Mouse (Mus musculus): Measurements from ENCODE around the gene Dnajc12. TPM values are rescaled to one million over a fixed set of nuclear protein-coding genes. Genes with fewer than 3 reads are reported as not detected.
A peak's percentile ranks its signal among the peaks of the same experiment; 100 is the strongest.

The Dnajc12 gene
- 12.5 and 19.6 TPM in 2 replicates for polyA plus RNA-seq (2014; fragmentation: Nextera tagmentation; extraction: Ambion mirVana)

DNA sequence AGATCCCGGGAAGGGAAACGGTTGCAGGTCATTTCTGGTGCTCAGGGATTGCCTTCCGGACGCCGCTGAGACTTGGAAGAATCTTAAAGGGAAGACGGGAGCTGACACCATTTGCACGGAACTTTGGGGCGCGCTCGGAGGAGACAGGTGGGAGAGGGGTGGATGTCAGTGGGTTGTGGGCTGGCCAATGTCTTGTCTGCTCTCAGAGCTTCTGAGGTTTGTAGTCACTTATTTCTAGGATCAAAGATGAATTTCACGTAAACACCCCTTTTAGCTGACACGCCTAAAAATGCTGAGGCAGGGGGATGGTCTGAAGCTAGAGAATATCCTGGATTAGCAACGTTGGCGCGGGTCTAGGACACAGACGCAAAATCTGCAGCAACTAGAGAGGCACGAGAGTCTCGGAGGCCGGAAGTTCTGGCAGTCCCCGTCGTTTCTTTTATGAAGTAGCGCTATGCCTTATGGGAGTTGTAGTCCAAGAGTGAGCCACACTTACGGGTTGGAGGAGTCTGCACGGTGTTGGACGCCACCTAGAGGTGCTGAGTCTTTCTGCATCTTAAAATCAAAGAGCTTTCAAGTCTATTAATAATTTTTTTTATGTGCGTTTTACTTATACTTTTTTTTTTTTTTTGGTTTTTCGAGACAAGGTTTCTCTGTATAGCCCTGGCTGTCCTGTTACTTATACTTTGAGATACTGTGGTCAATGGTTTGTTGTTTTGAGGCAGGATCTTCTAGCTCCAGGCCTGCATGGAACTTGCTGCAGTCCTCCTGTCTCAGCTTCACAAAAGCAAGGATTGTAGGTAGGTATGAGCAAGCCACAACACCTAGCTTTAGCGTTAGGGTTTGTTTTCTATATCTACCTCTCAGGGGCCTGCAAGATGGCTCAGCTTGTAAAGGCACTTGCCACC is at the start of gene Dnajc12:
TSS of gene Dnajc12 (plus strand) at position 72 of the 908 bp plus-strand sequence.
- H3K9me3 ChIP-seq (ENCODE audit: control insufficient read depth, low read length), result no peaks in the 10 kb centered on the region
- H3K9ac ChIP-seq (ENCODE audit: low read depth, low read length), result peak within 1 kb of the TSS; percentile 34
- DNase-seq (ENCODE audit: low spot score), result peak; percentile 95
- no peak within 1 kb of the TSS for H3K27ac ChIP-seq (ENCODE audit: low read depth, low read length)
- WGBS, result under 1% methylated on average over 28 of the region's 28 CpGs
- H3K36me3 ChIP-seq (ENCODE audit: control insufficient read depth, insufficient read depth, low read length), result no peaks in the 10 kb centered on the region
- peak; percentile 92 for ATAC-seq (ENCODE audit: low FRiP score)
- H3K4me3 ChIP-seq (ENCODE audit: low read depth, low read length), result peak within 1 kb of the TSS; percentile 42
- H3K27me3 ChIP-seq (ENCODE audit: control insufficient read depth, insufficient read depth, low read length), result no peaks in the 10 kb centered on the region; the same call in 1 of the 2 replicates
- no peaks in the 10 kb centered on the region for H3K4me1 ChIP-seq (replicated peaks; ENCODE audit: control insufficient read depth, insufficient read depth, low read length)
- H3K4me2 ChIP-seq (replicated peaks; ENCODE audit: low read depth, low read length), result peak within 1 kb of the TSS; percentile 78

DNA sequence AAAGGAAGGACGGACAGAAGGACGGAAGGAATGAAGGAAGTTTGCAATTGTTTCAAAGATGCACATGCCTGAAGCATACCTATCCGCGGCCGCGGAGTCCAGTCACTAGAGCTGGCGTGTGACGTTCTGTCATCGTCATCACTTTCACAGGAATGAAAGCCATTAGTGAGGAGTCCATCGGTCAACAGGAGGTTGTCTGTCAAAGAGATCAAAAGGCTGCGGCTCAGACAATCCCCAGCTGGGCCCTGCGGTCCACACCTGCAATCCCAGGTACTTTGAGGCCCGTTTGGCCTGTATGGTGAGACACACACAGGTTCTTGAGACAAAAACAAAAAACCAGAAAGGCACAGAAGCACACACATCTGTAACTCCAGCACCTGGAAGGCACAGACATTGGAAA is 45.3 kb upstream of the Dnajc12 start:
- no peak overlapping the region for H3K27ac ChIP-seq (ENCODE audit: low read depth, low read length)
- H3K4me1 ChIP-seq (replicated peaks; ENCODE audit: control insufficient read depth, insufficient read depth, low read length), result peaks cover 5% of the 10 kb centered on the region
- H3K4me3 ChIP-seq (ENCODE audit: low read depth, low read length), result peak overlapping the region; percentile 68
- no peaks in the 10 kb centered on the region; the same call in 1 of the 2 replicates for H3K36me3 ChIP-seq (ENCODE audit: control insufficient read depth, insufficient read depth, low read length)
- H3K4me2 ChIP-seq (replicated peaks; ENCODE audit: low read depth, low read length), result peak overlapping the region; percentile 88
- ATAC-seq (ENCODE audit: low FRiP score), result no peak
- no peak overlapping the region; the same call in 1 of the 2 replicates for H3K9ac ChIP-seq (ENCODE audit: low read depth, low read length)
- no peaks in the 10 kb centered on the region for H3K27me3 ChIP-seq (ENCODE audit: control insufficient read depth, insufficient read depth, low read length)
- no peak for DNase-seq (ENCODE audit: low spot score)
- WGBS, result 62% methylated on average over 13 of the region's 13 CpGs
- no peaks in the 10 kb centered on the region for H3K9me3 ChIP-seq (ENCODE audit: control insufficient read depth, low read length)

DNA sequence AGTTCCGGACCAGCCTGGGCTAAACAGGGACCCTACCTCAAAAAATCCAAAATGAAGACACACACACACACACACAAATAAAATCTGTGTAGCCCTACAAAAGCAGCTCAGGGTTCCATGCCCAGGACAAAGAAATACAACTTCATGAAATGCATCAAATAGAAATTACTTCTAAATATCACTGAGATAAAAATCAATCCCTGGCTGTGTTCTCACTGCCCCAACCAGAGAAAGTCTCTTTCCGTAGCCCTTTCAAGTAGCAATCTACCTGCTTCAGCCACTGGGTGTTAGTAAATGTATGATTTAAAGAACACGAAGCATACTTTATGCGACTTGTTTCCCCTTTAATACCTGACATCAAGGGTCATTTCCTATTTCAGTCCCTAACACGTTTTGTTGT is 44.9 kb upstream of the Dnajc12 start:
- no peak for ATAC-seq (ENCODE audit: low FRiP score)
- Histone ChIP-seq H3K9me3 (ENCODE audit: control insufficient read depth, low read length) (no peaks in the 10 kb centered on the region), H3K9ac (ENCODE audit: low read depth, low read length) (peak overlapping the region; percentile 40; the same call in 1 of the 2 replicates)

DNA sequence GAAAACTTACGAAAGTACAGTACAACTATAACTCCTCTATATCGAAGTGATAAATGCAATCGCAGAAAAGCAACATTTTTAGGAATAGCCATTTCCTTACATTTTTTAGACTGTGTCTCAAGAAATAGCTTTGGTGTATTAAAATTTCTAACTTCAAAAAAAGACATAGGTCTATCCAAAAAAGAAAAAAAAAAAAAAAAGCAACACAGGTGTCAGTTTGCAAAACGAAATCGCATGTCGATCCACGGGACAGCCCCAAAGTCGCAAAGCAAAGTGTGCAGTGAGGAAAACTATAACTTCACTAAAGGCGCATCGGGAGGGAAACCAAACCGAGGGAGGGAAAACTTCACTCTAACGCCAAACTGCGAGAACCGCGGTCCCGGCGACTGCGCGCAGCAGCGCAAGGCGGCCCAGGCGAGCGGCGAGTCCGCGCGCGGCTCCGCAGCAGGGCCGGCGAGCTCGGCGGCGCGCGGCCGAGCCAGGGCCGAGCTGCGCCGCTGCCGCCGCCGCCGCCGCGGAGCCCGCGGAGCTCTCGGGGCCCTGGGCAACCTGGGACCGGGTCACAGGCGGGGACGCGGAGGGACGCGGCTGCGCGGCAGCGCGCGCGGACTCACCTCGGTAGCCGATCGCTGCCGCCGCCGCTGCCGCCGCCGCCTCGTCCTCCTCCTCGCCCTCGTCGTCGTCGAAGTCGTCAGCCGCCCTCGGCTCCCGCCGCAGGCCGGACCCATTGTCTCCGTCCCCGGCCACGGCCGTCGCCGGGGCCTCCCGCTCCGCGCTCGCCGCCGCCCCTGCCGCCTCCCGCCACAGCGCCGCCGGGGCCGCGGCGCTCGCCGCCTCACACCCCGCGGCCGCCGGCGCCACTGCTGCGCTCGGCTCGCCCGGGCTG is 44.0 kb upstream of the Dnajc12 start:
- H3K4me3 ChIP-seq (ENCODE audit: low read depth, low read length), result peak overlapping the region; percentile 68
- H3K27me3 ChIP-seq (ENCODE audit: control insufficient read depth, insufficient read depth, low read length), result no peaks in the 10 kb centered on the region
- no peaks in the 10 kb centered on the region for H3K36me3 ChIP-seq (ENCODE audit: control insufficient read depth, insufficient read depth, low read length)
- DNase-seq (ENCODE audit: low spot score), result peak; percentile 79
- H3K27ac ChIP-seq (ENCODE audit: low read depth, low read length), result peak overlapping the region; percentile 91
- H3K4me2 ChIP-seq (replicated peaks; ENCODE audit: low read depth, low read length), result peak overlapping the region; percentile 88
- peak overlapping the region; percentile 96 for H3K9ac ChIP-seq (ENCODE audit: low read depth, low read length)
- H3K4me1 ChIP-seq (replicated peaks; ENCODE audit: control insufficient read depth, insufficient read depth, low read length), result peaks cover 5% of the 10 kb centered on the region
- no peaks in the 10 kb centered on the region for H3K9me3 ChIP-seq (ENCODE audit: control insufficient read depth, low read length)
- ATAC-seq (ENCODE audit: low FRiP score), result peak; percentile 89
- WGBS, result 1% methylated on average over 94 of the region's 113 CpGs

More for the DNA sequence above, 44.9 kb upstream of the Dnajc12 start:
- Histone ChIP-seq H3K4me2 (replicated peaks; ENCODE audit: low read depth, low read length) (peak overlapping the region; percentile 88), H3K27ac (ENCODE audit: low read depth, low read length) (no peak overlapping the region), H3K4me3 (ENCODE audit: low read depth, low read length) (peak overlapping the region; percentile 68), H3K4me1 (replicated peaks; ENCODE audit: control insufficient read depth, insufficient read depth, low read length) (peaks cover 5% of the 10 kb centered on the region), H3K36me3 (ENCODE audit: control insufficient read depth, insufficient read depth, low read length) (no peaks in the 10 kb centered on the region; the same call in 1 of the 2 replicates), H3K27me3 (ENCODE audit: control insufficient read depth, insufficient read depth, low read length) (no peaks in the 10 kb centered on the region)
- WGBS, result 37% methylated on average over 5 of the region's 5 CpGs
- no peak for DNase-seq (ENCODE audit: low spot score)

DNA sequence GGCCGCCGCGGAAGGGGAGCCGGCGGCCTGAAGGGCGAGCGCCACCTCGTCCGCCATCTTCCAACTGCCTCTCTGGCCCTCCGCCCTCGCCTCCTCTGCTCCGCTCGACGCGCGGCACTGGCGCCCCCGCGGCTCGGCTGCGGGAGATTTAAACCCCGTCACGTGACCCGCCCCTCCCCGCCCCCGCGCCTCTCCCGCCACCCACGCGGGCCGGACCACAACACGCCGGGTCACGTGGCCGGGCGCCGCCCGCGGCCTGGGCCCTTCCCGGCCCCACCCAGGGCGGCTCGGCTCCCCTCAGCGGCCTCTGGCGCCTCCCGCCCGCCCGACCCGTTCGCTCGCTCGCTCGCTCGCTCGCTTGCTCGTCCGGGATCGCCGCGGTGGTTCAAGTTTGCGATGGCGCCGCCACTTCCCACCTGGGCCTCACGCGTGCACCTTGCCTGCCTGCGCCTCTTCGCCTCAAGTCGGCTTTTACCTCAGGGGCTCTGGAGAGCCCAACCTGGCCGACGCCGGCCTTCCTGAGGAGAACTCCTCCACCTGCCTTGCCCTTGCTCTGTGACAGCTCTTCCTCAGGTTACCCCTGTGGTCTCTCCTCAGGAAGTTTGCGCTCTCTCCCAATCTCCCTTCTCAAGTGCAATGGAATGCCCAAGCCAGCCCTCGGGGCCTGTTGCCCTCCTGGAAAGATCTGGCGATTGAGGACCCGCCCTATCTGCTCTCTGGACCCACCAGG is 43.2 kb upstream of the Dnajc12 start:
- H3K4me1 ChIP-seq (replicated peaks; ENCODE audit: control insufficient read depth, insufficient read depth, low read length), result peaks cover 5% of the 10 kb centered on the region
- H3K4me3 ChIP-seq (ENCODE audit: low read depth, low read length), result peak overlapping the region; percentile 68
- ATAC-seq (ENCODE audit: low FRiP score), result peak; percentile 97
- H3K4me2 ChIP-seq (replicated peaks; ENCODE audit: low read depth, low read length), result peak overlapping the region; percentile 88
- peak; percentile 93 for DNase-seq (ENCODE audit: low spot score)
- H3K36me3 ChIP-seq (ENCODE audit: control insufficient read depth, insufficient read depth, low read length), result no peaks in the 10 kb centered on the region
- peak overlapping the region; percentile 91 for H3K27ac ChIP-seq (ENCODE audit: low read depth, low read length)
- H3K27me3 ChIP-seq (ENCODE audit: control insufficient read depth, insufficient read depth, low read length), result no peaks in the 10 kb centered on the region
- WGBS, result under 1% methylated on average over 59 of the region's 74 CpGs
- H3K9me3 ChIP-seq (ENCODE audit: control insufficient read depth, low read length), result no peaks in the 10 kb centered on the region
- peak overlapping the region; percentile 96 for H3K9ac ChIP-seq (ENCODE audit: low read depth, low read length)

DNA sequence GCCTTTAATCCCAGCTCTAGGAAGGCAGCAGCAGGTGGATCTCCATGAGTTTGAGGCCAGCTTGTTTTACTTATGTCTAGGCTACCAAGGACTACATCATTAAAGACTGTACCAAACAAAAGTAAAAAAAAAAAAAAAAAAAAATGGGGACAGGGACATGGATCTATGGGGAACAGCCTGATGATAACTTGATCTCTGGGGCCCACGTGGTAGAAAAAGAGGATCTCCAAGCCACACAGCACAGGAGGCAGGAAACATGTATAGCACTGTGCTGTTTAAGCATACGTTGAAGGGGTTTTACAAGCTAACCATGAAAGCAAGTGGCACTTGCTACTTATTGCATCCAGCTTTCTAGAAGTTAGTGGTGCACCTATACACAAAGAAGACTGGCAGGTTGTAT is 40.9 kb upstream of the Dnajc12 start:
- no peak overlapping the region for H3K27ac ChIP-seq (ENCODE audit: low read depth, low read length)
- ATAC-seq (ENCODE audit: low FRiP score) (no peak), DNase-seq (ENCODE audit: low spot score) (no peak)
- peaks cover 5% of the 10 kb centered on the region for H3K4me1 ChIP-seq (replicated peaks; ENCODE audit: control insufficient read depth, insufficient read depth, low read length)
- no peak overlapping the region for H3K9ac ChIP-seq (ENCODE audit: low read depth, low read length)
- no peak overlapping the region for H3K4me2 ChIP-seq (replicated peaks; ENCODE audit: low read depth, low read length)
- no peaks in the 10 kb centered on the region for H3K36me3 ChIP-seq (ENCODE audit: control insufficient read depth, insufficient read depth, low read length)
- H3K9me3 ChIP-seq (ENCODE audit: control insufficient read depth, low read length), result no peaks in the 10 kb centered on the region
- no peaks in the 10 kb centered on the region for H3K27me3 ChIP-seq (ENCODE audit: control insufficient read depth, insufficient read depth, low read length)
- no peak overlapping the region for H3K4me3 ChIP-seq (ENCODE audit: low read depth, low read length)
- whole genome bisulfite sequencing, result 88% methylated on average over 2 of the region's 2 CpGs

DNA sequence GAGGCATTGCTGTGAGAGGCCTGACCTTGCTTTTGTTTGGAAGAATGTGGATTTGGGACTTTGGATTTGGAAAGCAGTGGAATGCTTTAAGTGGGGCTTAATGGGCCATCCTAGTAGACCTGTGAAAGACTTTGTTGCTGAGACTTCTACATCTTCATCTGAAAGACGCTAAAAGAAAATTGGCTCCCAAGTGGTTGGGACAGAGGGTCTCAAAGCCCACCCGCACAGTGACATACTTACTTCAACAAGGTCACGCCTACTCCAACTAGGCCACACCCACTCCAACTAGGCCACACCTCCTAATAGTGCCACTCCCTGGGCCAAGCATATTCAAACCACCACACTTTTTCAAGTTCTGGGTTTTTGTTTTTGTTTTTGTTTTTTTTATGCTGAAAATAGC is 37.5 kb upstream of the Dnajc12 start:
- Histone ChIP-seq H3K4me2 (replicated peaks; ENCODE audit: low read depth, low read length) (no peak overlapping the region), H3K27ac (ENCODE audit: low read depth, low read length) (no peak overlapping the region), H3K4me1 (replicated peaks; ENCODE audit: control insufficient read depth, insufficient read depth, low read length) (no peaks in the 10 kb centered on the region), H3K9ac (ENCODE audit: low read depth, low read length) (no peak overlapping the region), H3K9me3 (ENCODE audit: control insufficient read depth, low read length) (no peaks in the 10 kb centered on the region), H3K27me3 (ENCODE audit: control insufficient read depth, insufficient read depth, low read length) (no peaks in the 10 kb centered on the region), H3K4me3 (ENCODE audit: low read depth, low read length) (no peak overlapping the region), H3K36me3 (ENCODE audit: control insufficient read depth, insufficient read depth, low read length) (no peaks in the 10 kb centered on the region)
- no peak for ATAC-seq (ENCODE audit: low FRiP score)
- 88% methylated on average over 3 of the region's 3 CpGs for WGBS
- no peak for DNase-seq (ENCODE audit: low spot score)

DNA sequence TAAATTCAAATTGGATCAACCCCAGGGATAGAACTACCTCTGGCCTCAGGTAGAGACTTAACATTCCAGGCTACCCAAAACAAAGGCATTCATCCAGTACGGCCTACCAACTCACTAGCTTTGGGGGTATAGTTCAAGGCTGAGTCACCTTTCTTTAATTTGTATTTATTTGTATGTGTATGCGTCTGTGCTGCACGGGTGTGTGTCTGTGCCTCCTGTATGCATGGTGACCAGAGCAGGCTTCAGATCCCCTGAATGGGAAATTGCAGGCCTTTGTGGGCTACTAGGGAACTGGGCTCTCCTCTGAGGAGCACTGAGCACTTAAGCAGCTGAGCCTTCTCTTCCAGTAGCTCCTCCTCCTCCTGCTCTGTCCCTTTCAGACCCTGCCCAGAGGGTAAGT is 34.0 kb upstream of the Dnajc12 start:
- no peak overlapping the region for H3K27ac ChIP-seq (ENCODE audit: low read depth, low read length)
- H3K9ac ChIP-seq (ENCODE audit: low read depth, low read length), result no peak overlapping the region
- H3K4me3 ChIP-seq (ENCODE audit: low read depth, low read length), result no peak overlapping the region
- H3K27me3 ChIP-seq (ENCODE audit: control insufficient read depth, insufficient read depth, low read length), result no peaks in the 10 kb centered on the region
- no peaks in the 10 kb centered on the region for H3K4me1 ChIP-seq (replicated peaks; ENCODE audit: control insufficient read depth, insufficient read depth, low read length)
- DNase-seq (ENCODE audit: low spot score), result no peak
- ATAC-seq (ENCODE audit: low FRiP score), result no peak
- 53% methylated on average over 3 of the region's 3 CpGs for WGBS
- no peaks in the 10 kb centered on the region for H3K36me3 ChIP-seq (ENCODE audit: control insufficient read depth, insufficient read depth, low read length)
- no peak overlapping the region for H3K4me2 ChIP-seq (replicated peaks; ENCODE audit: low read depth, low read length)
- H3K9me3 ChIP-seq (ENCODE audit: control insufficient read depth, low read length), result no peaks in the 10 kb centered on the region
